Mouse (Mus musculus) stomach, postnatal 0 days (tissue): ENCODE results near the gene Hist1h1a.

Experiments used
- CTCF ChIP-seq: IDR thresholded peaks from 2 replicates; pipeline ENCODE4 v1.5.1; 2016; ENCODE audit warnings: antibody characterized with exemption, low read depth, mild to moderate bottlenecking, moderate library complexity
- EP300 ChIP-seq: optimal IDR thresholded peaks from 2 replicates; pipeline ENCODE3; 2016; ENCODE audit warnings: antibody characterized with exemption

GRCm38 (mm10) chr13:23764324-23765171 is 1.1 kb downstream of the Hist1h1a start:
- TF ChIP-seq CTCF (no peak), EP300 (no peak)
